Mouse (Mus musculus): ENCODE measurements at regions not wholly inside any gene's neighbourhood (a gene's known extent, or its start where the extent isn't known, plus 50 kb on each side); places are given as distances from the start of the nearest gene placed in this dataset.
A peak's percentile ranks its signal among the peaks of the same experiment; 100 is the strongest.

DNA sequence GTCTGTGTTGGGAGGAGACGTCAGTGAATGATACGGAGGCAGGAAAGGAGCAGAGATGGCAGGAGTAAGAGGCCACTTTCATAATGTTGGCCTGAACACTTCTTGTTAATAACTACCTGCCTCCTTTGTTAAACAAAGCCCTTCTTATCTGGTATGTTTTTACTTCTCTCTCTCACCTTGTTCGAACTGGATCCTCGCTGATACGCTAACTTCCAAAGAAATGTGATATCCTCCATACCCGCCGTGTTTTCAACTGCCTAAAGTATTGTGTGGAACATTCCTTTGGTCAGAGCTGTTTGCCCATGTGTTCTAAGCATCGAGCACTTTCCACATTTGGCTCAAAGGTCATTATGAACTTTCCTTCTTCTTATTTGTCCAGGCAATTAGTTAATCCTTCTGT lies 887.8 kb upstream of the Lrrc6 start:
- DNase-seq: no peak

DNA sequence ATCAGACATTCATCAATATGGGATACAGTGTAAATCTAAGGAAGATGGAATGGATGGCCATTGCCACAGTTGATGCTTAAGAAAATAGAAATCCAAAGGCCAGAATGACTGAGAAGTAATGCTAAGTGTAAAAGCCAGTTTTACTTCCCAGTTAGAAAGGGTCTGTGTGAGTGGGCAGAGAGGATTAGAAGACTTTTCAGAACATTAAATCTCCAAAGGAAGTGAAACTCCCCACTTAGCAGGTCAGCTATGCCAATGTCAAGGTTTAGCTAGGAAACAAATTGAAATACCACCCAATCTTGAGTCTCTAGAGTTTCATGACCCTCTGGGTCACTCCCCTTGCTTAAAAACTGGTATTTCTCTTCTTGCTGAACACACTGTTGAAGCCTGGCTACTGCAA lies 886.2 kb upstream of the Lrrc6 start:
- DNase-seq: no peak

DNA sequence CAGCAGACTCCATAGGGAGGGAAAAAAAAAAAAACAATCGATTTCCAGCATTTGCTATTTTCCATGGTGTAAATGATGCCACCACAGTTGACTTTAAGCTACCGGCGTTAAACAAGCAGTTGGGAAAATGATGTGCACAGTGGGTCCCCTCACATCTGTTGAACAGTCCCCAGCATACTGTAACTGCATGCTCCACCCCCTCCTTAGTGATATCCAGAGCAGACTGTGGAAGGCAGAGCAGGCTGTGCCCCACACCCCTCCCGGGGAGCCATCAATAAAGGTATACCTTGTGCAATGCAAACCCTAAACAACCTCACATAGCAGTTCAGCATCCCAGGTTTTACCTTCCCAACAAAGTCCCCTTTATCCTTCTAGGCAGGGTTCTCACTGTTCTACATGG lies 872.9 kb upstream of the Lrrc6 start:
- DNase-seq: no peak

DNA sequence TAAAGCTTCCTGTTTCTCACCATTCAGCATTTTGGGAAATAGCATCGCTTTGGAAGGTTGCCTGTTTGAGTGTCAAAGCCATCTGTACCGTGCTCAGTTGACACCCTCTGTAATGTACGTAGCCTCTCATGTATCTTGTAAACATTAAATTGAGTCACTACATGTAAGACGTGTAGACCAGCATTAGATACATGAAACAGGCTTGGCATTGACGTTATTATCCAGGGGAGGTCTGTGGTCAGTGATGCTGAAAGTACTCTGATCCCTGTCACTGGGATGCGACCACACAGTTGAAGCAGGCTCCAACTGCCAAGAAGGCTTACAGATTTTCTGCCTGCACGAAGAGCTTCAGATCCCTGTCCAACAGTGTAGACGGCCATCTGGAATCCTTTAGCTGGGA lies 872.3 kb upstream of the Lrrc6 start:
- DNase-seq: no peak

DNA sequence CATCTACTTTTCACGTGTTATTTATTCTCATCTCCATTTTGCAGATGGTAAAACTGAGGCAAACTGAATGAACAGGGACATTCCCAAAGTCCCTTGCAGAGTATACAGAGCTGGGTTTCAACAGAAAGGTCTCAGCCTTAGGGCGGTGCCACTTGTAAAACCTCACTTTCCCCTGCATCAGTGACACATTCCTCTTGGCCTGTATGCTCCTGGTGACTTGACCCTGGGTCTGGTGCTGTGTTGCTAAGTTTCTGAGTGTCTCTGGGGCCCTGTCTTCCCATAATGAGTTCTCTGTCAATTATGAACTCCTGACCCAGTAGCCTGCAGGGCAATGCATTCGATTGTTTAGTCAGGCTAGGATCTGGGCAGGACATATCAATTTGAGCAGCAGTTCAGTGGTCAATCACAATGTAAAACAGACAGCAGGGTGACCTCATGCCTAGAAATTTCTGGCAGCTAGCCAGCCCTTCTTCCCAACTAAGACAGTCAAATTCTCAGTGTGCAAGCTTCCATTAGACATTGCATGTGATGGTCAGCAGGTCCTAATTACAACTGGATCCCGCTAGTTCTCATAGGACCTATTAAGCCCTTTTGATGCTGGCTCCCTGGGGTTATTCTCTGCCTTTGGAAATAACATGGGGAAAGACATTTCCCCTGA lies 863.5 kb upstream of the Lrrc6 start:
- DNase-seq: no peak

DNA sequence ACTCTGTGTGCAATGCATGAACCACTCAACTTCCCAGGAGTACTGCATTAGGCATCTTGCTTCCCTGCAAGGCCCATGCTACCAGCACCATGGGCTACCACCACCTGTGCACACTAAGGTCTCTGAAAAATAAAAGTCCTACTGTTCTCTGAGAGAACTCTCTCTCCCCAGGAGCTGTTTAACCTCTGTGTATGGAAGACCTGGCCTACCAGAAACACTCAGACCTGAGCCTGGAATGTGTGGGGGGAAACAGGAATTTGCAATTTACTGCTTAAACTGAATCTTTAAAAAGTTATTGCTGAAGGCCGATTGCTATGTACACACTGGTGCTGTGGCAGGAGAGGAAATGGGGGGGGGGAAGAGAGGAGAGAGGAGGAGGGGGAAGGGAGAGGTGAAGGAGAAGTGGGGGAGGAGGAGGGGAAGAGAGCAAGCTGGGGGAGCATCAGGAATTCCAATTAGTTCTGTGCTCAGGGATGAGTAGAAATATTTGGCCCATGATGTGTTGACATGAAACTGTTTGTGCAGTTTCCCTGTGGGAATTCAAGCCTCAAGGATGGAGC lies 860.4 kb upstream of the Lrrc6 start:
- DNase-seq: no peak

DNA sequence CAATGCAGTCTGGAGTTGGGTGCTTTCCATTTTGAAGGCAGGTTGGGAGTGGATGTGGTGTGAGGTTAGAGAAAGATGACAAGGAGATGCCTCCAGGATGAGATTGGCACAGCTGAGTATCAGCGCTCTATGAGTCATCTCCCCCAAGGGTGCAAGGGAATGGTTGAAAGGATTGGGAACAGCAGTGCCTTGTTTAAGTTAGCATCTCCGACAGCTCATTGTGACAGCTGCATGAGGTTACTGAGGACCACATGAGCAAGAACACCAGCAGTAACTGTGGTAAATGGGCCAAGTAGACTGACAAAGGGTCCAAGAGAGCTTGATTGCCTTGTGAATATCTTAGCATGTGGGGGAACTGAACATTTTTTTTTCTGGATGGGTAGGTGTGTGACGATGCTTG lies 857.2 kb upstream of the Lrrc6 start:
- DNase-seq: no peak

DNA sequence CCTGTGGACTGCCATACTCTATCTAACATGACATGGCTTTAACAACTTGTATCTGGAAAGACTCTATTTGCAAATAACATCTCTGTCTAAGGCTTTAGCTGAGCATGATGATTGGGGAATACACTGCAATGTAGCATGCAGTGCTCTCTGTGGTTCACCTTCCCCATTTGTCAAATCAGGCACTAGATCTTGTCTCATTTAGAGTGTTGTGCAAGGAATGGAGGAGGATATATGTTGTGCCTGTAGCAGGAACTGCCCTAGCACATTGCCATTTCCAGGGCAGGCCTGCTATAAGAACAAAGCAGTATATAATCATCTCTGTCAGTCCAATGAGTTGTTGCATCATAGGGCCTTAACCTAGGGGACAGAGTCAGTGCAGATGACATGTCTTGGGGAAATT lies 854.6 kb upstream of the Lrrc6 start:
- no peak for DNase-seq

DNA sequence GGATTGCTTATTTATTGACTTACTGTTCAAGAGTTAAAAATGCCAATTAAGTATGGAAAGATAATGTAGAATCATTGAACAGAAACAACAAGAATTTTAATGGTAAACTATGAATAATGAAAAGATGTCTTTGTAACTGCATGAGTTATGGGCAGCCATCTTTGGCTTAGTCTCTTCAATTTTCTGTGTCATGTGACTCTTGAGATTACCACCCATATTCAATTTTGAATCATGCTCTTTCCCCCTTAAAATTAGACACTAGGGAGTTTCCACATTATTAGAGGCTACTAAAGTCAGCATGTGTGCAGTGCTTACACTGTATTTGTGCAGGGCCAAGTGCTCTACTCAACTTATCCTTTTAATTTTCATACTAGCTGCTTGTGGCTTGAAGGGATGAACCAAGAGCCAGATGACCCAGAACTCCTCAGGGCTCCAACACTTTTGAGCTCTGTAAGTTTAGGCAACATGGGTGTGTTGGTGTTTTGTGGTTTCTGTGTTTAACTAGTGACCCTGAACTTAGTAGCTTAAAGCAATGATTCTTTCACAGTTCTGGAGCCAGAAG lies 854.0 kb upstream of the Lrrc6 start:
- DNase-seq: no peak

DNA sequence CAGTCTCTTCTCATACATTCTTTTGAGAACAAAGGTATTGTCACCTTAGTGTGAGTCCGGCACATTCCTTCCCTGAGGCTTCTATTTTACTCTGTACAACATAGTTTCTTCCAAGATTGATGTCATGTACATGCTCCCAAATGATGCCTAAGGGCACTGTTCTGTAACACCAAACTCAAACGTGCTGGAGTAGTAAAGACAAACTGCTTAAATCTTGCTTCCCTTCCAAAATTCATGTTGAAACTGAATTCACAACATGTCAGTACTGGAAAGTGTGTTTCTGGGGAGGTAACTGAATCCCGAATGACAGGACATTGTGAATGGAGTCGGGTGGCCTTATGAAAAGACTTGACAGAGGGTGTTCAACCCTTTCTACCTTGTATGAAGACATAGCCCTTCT lies 848.8 kb upstream of the Lrrc6 start:
- DNase-seq: no peak

DNA sequence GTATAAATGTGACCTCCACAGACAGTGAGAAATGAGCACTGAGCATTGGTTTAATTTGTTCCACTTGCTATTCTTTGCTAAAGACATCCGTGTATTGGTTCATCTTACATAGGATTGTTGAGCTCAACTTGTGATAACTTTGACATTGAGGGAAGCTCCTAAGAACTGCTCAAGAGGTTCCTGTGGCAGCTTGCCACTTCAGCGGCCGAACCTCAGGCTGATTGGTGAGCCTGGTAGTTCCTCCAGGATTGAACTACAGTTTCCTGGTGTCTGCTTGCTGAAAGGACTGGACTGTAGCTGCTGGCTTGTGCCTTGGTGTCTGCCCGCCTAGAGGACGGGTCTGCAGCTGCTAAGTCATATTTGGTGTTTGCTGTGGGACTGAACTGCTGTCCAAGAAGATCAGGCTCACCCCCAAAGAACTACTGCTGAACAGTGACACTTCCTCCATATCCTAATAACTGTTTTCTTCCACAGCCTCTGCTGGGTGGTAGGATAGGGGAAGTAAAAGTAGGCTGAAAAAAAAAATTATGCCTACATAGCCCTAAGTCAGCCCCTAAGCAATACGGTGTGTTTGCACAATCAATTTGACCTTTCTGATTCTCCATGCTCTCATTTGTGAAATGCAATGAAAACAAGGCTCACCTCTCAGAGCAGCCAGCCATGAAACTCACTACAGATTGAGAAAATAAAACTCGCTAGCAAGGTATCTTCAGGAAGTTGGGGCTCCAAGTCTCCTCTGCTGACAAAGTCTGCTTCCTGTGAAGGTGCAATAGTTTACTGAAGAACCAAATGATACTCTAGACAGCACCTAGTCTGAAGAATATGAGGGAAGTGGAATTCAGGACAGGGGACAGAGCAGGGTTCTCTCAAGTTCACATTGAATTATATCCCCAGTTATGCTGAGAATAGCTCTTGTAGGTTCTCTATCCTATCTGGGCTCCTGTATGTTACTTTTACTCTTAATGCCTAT lies 844.8 kb upstream of the Lrrc6 start:
- no peak for DNase-seq

DNA sequence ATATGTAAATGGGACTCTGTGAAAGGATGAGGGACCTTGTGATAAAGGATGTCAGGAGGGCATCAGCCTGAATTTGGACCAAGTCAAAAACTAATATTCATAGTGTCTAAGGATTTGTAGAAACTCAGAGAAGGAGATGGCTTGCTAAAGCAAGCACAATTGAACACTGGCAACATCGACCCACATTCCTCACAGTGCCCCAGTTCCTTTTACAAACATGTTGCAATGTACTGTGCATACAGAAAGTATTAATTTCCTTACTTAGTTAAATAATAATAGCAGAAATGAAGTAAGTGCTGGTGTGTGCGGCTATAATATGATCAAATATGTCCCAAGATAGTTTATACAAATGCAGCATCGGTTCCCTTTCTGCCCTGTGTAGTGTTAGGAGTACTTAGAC lies 841.3 kb upstream of the Lrrc6 start:
- no peak for DNase-seq

DNA sequence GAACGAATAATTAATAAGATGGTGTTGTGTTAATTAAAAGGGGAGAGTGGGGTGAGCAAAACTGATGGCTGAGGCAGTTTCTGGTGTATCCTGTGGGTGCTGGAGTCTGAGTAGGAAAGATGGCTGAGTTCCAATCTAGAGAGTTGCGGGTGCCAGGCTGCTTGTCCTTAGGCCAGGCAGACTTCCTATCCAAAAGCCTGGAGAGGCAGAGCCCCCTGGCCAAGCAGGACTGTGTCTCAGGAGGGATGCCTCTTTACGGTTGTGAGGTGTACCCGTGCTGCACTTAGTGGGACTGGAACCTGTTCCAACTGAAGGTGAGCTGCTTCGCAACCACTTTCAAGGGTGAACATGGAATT lies 836.3 kb upstream of the Lrrc6 start:
- no peak for DNase-seq

DNA sequence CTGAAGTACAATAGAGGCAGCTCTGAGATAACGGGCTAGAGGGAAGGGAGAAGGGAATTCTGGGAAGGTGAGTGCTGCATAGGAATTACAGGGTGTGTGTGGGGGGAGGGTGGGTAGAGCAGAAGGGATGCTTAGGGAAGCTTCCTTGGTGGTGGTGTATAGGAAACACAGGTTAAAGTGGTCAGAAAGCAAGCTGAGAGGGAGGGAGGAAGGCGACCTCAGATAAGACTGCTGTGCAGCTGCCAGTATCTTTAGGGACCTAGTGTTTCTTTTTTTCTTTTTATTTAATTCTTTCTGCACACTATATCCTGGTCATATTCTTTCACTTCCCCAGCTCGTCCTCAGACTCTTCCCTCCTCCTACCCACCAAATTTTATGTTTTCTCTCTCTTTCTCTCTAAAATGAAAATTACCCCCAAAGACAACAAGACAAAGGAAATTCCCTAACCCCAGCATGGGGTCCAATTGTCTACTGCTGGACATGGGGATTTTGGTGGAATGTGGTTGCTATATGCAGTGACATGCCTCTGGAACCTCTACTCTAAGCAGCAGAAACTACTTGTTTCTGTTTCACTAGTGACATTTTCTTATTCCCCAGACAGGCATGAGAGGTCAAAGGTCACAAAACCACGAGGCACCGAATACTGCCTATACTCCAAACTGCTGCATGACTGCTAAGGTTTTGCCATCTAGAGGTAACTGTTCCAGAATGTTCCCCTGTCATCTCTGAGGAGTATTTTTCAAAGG lies 835.8 kb upstream of the Lrrc6 start:
- DNase-seq: no peak

DNA sequence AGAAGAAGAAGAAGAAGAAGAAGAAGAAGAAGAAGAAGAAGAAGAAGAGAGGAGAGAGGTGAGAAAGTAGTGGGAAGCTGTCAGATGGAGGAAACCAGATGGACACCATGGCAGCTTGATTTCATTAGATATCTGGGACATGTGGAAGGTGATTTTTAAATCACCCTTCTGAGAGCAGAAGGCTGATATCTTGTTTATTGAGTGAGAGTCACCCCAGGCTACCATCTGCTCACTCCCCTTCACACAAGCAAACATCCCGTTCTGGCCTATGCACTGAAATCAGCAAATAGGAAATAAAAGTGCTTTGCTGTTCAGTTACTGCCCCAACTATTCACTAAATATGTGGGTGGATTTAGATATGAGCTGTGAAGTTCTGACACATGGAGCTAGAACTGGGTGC lies 831.8 kb upstream of the Lrrc6 start:
- DNase-seq: peak; percentile 25 to 30

DNA sequence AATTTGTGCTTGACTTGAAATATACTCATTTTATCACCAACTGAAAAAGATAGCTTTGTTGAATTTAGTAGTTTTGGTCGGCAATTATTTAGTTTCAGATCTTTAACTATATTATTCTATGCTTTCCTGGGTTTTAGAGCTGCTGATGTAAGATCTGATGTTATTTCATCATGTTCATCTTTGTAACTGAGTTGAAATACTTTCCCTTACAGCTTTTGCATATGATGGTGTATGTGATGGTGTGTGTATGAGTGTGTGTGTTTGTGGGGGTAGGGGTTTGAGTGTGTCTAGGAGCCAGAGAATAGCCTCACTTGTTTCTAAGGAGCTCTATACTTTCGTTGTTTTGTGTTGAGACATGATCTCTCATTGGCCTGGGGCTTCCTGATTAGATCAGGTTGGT lies 819.6 kb upstream of the Lrrc6 start:
- no peak for DNase-seq

DNA sequence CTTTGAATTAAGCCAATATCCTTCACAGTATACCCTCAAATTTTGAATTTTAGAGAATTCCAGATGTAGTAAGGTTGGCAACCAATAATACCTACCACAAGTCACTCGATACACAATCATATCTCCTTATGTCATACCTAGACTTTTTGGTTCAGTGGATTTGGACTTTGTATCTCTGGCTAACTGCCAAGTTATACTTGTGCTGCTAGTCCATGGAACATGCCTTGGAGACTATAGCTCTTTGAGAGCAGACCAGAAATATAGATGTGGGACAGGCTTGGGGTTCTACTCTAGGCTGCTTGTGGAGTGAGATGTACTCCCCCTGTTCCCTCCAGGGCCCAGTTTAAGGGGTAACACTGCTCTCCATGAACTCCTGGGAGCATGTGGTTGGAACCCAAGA lies 814.5 kb upstream of the Lrrc6 start:
- no peak for DNase-seq

DNA sequence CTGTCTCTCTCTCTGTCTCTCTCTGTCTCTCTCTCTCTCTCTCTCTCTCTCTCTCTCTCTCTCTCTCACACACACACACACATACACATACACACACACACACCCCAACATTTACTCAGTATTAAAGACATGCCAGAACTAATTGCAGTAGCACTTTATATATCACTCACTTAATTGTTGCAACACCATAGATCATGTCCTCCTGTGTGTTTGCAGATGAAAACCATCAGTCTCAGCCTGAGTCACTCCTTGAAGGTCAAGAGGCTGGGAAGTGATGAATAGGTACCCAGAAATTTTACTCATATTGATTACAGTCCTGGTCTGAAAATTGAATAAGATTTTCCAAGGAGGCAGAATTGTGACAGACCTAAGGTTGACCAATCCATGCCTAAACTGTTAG lies 812.9 kb upstream of the Lrrc6 start:
- no peak for DNase-seq

DNA sequence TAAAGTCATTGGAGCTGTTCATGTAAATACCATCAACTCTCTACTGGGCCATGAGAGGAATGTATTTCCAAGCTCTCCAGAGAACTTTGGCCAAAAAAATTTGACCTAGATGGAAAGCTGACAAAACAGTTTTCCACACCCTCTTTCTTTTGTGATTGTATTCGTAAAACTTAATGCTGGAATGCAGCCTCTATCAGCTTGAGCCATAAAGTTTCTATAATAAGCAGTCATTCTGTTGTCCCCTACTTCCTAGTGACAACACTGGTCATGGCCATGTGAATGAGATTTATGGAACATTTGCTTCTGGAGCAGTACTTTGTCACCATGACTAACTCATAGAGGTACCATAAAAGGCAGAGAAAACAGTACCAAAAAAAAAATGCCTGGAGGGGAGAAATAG lies 805.0 kb upstream of the Lrrc6 start:
- DNase-seq: no peak

DNA sequence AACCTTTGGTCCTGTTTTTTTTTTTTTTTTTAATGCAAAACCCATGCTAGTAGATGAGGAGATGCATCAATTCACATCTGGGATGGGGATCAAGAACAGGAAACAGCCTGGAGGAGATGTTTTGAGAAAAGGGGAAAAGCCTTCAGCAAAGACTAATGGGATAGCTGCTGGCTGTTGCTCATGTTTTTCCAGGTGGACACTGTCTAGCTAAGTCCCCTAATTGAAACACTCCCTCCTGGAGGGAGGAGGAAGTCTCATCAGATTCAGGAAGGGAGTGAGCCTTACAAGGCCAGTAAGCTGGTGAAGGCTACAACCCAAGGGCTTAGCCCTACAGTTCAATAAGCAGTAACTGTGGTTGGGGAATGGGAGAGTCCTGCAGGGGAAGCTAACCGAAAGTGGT lies 803.1 kb upstream of the Lrrc6 start:
- DNase-seq: no peak

DNA sequence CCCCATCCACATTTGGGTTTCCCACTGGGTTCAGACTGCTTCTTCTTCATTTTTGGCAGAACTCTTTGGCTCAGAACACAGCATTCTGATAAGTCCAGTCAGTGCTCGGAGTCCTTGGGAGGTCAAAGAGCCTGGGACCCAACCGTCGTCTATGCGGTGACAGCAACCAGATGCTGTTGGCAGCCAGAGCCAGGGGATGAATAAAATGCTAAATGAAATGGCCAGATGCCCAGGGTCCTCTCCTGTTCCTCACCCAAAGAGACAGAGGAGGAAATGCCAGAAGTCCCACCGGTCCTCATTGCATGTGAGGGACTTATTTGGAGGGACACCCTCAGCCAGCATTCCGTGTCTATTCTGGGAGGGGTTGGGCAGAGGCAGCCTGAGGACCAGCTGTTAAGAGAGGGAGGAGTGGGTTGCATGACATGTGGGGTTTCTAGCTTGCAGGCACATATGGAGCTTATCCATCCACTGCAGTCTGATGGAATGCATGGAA lies 801.2 kb upstream of the Lrrc6 start:
- no peak for DNase-seq

DNA sequence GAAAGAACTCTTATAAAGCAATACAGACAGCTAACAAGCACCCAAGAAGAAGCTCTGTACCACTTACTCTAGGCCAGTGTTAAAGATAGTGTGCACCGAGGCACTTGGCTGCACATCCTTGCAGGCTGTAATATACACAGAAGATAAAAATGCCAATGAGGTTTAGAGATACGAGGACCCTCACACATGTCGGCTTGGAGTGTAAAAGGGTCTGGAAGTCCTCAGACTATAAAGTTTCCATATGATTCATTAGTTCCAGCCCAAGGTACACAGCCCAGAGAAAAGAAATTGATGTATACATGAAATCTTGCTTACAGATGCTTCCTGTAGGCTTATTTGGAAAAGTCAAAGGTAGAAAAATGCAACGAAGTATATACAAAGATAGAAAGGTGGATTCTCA lies 800.3 kb upstream of the Lrrc6 start:
- DNase-seq: no peak

DNA sequence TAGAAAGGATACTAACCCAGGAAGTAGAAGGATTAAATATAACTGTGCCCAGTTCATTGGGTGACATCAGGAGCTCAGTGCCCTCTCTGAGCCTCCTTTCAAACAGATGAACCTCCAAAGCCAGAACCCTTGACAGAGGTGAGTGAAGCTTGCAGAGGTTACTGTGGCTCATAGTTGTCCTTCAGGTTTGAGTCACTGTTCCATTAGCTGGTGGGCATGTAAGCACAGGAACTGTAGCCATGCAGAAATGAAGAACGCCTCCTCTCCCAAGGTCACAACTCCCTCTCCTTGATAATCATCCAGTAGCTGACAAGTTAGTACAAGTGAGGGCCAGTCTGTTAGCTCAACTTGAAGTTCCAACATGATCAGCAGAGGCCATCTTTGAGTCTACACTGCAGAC lies 794.1 kb upstream of the Lrrc6 start:
- DNase-seq: no peak
